Mouse (Mus musculus): Measurements from ENCODE around the gene Nfkbia. TPM values are rescaled to one million over a fixed set of nuclear protein-coding genes. Genes with fewer than 3 reads are reported as not detected.

Gene Nfkbia
- total and polyA plus RNA-seq, 3 experiments, result 9.3 to 15.9 TPM; not detected in 1

- 0 out of 2 replicates have a peak, but pooled peaks have one; percentile 15 for TF ChIP-seq JUND (IDR thresholded peaks at IDR 0.05; ENCODE audit: low read depth, low read length)
- TF ChIP-seq MYB (IDR thresholded peaks at IDR 0.05; ENCODE audit: low read depth, low read length), result no peak
- no peak for TF ChIP-seq POLR2A (IDR thresholded peaks at IDR 0.05; ENCODE audit: control insufficient read depth in 1 of 2, insufficient read depth in 1 of 2, low read depth in 1 of 2, low read length in 2 of 2, poor library complexity in 1 of 2)
- TF ChIP-seq RAD21 (IDR thresholded peaks at IDR 0.05; ENCODE audit: low read depth, low read length), result peak; percentile 95
- 0 out of 2 replicates have a peak, but pooled peaks have one; percentile 53 for TF ChIP-seq MYC (IDR thresholded peaks at IDR 0.05; ENCODE audit: low read depth, low read length)
- TF ChIP-seq SIN3A (IDR thresholded peaks at IDR 0.05; ENCODE audit: low read length), result peak; percentile 73
- no peak for TF ChIP-seq TCF12 (IDR thresholded peaks at IDR 0.05; ENCODE audit: low read depth, low read length)
- TF ChIP-seq MAFK (IDR thresholded peaks at IDR 0.05; ENCODE audit: borderline replicate concordance, low read depth, low read length), result no peak
- TF ChIP-seq POLR2AphosphoS2 (IDR thresholded peaks at IDR 0.05; ENCODE audit: low read length), result no peak
- no peak for TF ChIP-seq NELFE (IDR thresholded peaks at IDR 0.05; ENCODE audit: low read depth, low read length)
- TF ChIP-seq CTCF (IDR thresholded peaks at IDR 0.05 in 2 of 3, conservative IDR thresholded peaks at IDR 0.05 in 1 of 3; ENCODE audit: control insufficient read depth in 1 of 3, insufficient read depth in 1 of 3, low read depth in 2 of 3, low read length in 3 of 3, poor library complexity in 1 of 3, severe bottlenecking in 1 of 3), result peak; percentile 87 to 96 (median 88)
- TF ChIP-seq HCFC1 (IDR thresholded peaks at IDR 0.05; ENCODE audit: low read depth, low read length), result 0 out of 2 replicates have a peak, but pooled peaks have one; percentile 35
- TF ChIP-seq GATA1 (IDR thresholded peaks at IDR 0.05; ENCODE audit: low read depth, low read length), result 0 out of 2 replicates have a peak, but pooled peaks have one; percentile 35
- TF ChIP-seq MAZ (IDR thresholded peaks at IDR 0.05; ENCODE audit: low read depth, low read length), result no peak
- no peak for TF ChIP-seq USF1 (IDR thresholded peaks at IDR 0.05; ENCODE audit: low read depth, low read length)
- TF ChIP-seq ZMIZ1 (IDR thresholded peaks at IDR 0.05; ENCODE audit: low read depth, low read length), result no peak
- TF ChIP-seq SMC3 (IDR thresholded peaks at IDR 0.05; ENCODE audit: low read depth, low read length), result peak; percentile 85
- TF ChIP-seq BHLHE40 (IDR thresholded peaks at IDR 0.05; ENCODE audit: borderline replicate concordance, low read depth, low read length), result no peak
These were observed 13.5 kb upstream of the Nfkbia start (continued) for GRCm38 (mm10) chr12:55506029-55506330.

- peaks cover 0 to 3% of the 10 kb centered on the region in 2 experiments; a peak in 1 of 4 replicates for H3K36me3 ChIP-seq (ENCODE audit: control insufficient read depth in 1 of 2, insufficient read depth in 2 of 2, low read length in 2 of 2)
- H3K9ac ChIP-seq (ENCODE audit: control insufficient read depth, low read depth, low read length, poor library complexity, severe bottlenecking), result no peak overlapping the region
- DNase-seq (ENCODE audit: low read depth, low spot score), result no peak
- no peak overlapping the region for H3K4me3 ChIP-seq (ENCODE audit: control insufficient read depth in 1 of 2, insufficient read depth in 1 of 2, low read depth in 2 of 2, low read length in 2 of 2)
- no peaks in the 10 kb centered on the region for H3K9me3 ChIP-seq (replicated peaks; ENCODE audit: insufficient read depth, low read length)
- no peaks in the 10 kb centered on the region for H3K79me2 ChIP-seq (ENCODE audit: control insufficient read depth, insufficient read depth, low read length, poor library complexity)
- TF ChIP-seq HCFC1 (IDR thresholded peaks at IDR 0.05; ENCODE audit: low read depth, low read length), result no peak
- TF ChIP-seq ZC3H11A (IDR thresholded peaks at IDR 0.05; ENCODE audit: low read depth, low read length), result no peak
- no peak for TF ChIP-seq ELF1 (IDR thresholded peaks at IDR 0.05; ENCODE audit: low read depth, low read length)
- TF ChIP-seq JUND (IDR thresholded peaks at IDR 0.05; ENCODE audit: low read depth, low read length), result no peak
- TF ChIP-seq ZMIZ1 (IDR thresholded peaks at IDR 0.05; ENCODE audit: low read depth, low read length), result no peak
- TF ChIP-seq POLR2AphosphoS5 (IDR thresholded peaks at IDR 0.05; ENCODE audit: borderline replicate concordance, low read depth, low read length), result no peak
- TF ChIP-seq MAFK (IDR thresholded peaks at IDR 0.05; ENCODE audit: borderline replicate concordance, low read depth, low read length), result no peak
- no peak for TF ChIP-seq SMC3 (IDR thresholded peaks at IDR 0.05; ENCODE audit: low read depth, low read length)
- TF ChIP-seq EP300 (IDR thresholded peaks at IDR 0.05; ENCODE audit: low read depth in 1 of 2, low read length in 2 of 2), result no peak
- TF ChIP-seq POLR2AphosphoS2 (IDR thresholded peaks at IDR 0.05; ENCODE audit: low read length), result no peak
- TF ChIP-seq USF2 (IDR thresholded peaks at IDR 0.05; ENCODE audit: borderline replicate concordance in 1 of 2, insufficient read depth in 1 of 2, low read depth in 1 of 2, low read length in 2 of 2), result no peak
- no peak for TF ChIP-seq CTCF (IDR thresholded peaks at IDR 0.05 in 2 of 3, conservative IDR thresholded peaks at IDR 0.05 in 1 of 3; ENCODE audit: control insufficient read depth in 1 of 3, insufficient read depth in 1 of 3, low read depth in 2 of 3, low read length in 3 of 3, poor library complexity in 1 of 3, severe bottlenecking in 1 of 3)
- H3K27ac ChIP-seq (ENCODE audit: control insufficient read depth, low read depth, low read length), result no peak overlapping the region
- peaks cover 0 to 7% of the 10 kb centered on the region in 2 experiments; a peak in 2 of 4 replicates for H3K4me1 ChIP-seq (ENCODE audit: control insufficient read depth in 1 of 2, insufficient read depth in 2 of 2, low read length in 2 of 2)
- no peaks in the 10 kb centered on the region for H3K27me3 ChIP-seq (ENCODE audit: control insufficient read depth in 1 of 2, insufficient read depth in 2 of 2, low read length in 2 of 2)
These were observed 13.0 kb upstream of the Nfkbia start for GRCm38 (mm10) chr12:55505314-55506028.
